Mouse (Mus musculus) brain, embryonic 14.5 days (tissue): ENCODE measurements around the gene Rai1.

Experiments used
- CTCF ChIP-seq: fragments of 200-500 bp; IDR thresholded peaks from 2 replicates; pipeline ENCODE4 v1.5.1; 2012; ENCODE audit warnings: inconsistent platforms, mild to moderate bottlenecking, moderate library complexity, borderline replicate concordance; ENCODE audit not compliant: insufficient read depth, insufficient read length; ENCODE audit errors: extremely low read depth
- POLR2A ChIP-seq: fragments of 200-500 bp; IDR thresholded peaks from 2 replicates; pipeline ENCODE4 v1.6.1; 2012; ENCODE audit warnings: mild to moderate bottlenecking, inconsistent platforms, borderline replicate concordance; ENCODE audit not compliant: poor library complexity, insufficient read depth, insufficient read length, severe bottlenecking; ENCODE audit errors: extremely low read depth

GRCm38 (mm10) chr11:60091422-60091761 is 13.4 kb upstream of the Rai1 start:
- TF ChIP-seq CTCF (no peak), POLR2A (no peak)
